Mouse (Mus musculus): ENCODE measurements at regions not wholly inside any gene's neighbourhood (a gene's known extent, or its start where the extent isn't known, plus 50 kb on each side); places are given as distances from the start of the nearest gene placed in this dataset.

DNA sequence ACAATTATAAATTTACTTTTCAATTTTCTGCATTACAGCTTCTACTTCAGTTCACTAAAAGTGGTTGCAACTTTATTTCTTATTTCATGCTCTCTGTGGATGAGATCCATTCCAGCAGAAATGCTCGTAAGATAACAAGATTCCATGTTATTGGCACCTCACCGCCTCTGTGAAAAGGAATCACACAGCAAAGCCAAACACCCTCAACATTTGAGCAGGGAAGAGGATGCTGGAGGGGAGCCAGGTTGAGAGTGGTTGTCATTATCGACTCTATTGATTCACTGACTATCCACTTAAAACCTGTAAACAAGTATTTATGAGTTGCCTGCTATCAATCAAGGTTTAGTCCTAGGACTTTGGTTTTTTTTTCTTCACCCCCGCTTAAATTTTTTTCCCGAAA is 261.1 kb upstream of the Ccdc54 start:
- DNase-seq (ENCODE audit: low read depth) = no peak

- DNase-seq (ENCODE audit: low read depth) = no peak
Observed at GRCm38 (mm10) chr16:50847693-50848092, 256.7 kb upstream of the Ccdc54 start.

GRCm38 (mm10) chr16:50846505-50846904 is 255.6 kb upstream of the Ccdc54 start:
- DNase-seq (ENCODE audit: low read depth) = no peak

DNA sequence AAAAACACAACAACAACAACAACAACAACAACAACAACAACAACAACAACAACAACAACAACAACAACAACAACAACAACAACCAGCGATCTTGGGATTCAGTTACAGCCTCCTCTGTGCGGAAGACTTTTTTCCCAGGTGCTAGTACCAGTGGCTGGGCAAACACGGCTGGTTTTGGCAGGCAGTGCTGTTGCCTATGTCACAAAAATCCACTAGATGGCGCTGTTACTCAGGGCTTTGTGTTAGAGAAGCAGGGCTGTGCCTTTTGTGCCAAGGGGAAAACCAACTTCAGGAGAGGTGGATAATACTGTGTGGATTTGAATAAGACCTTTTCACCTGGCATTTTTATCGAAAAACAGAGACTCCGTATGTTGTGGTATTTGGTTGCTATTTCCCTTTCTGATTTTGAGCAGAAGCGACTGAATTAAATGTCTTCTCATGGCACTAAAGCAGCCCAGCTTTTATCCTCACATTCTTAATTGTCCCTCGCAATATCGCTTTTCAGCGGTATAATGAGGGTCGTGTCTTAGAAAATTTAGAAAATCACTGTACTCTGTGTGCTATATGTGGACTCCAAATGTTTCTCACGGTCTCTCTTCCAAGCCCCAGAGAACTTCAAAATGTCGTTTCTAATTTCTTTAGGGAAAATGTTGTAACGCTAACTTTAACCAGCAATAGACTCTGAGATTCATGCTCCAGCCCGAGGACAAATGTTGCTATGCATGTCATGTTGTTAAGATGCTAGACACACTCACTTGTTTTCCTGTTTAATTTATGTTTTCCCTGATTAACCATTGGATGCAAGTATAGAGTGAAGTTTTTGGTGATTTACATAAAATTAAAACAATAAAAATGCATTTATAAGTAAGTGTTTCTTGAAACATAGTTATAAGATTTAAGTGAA is 251.0 kb upstream of the Ccdc54 start:
- DNase-seq (ENCODE audit: low read depth) = peak; percentile 52

GRCm38 (mm10) chr16:50841205-50841604 is 250.3 kb upstream of the Ccdc54 start:
- DNase-seq (ENCODE audit: low read depth) = no peak

- DNase-seq (ENCODE audit: low read depth) = no peak
Observed at GRCm38 (mm10) chr16:50839665-50840064, 248.7 kb upstream of the Ccdc54 start.

- no peak for DNase-seq (ENCODE audit: low read depth)
Observed at GRCm38 (mm10) chr16:50837416-50837815, 246.5 kb upstream of the Ccdc54 start.

- DNase-seq (ENCODE audit: low read depth) = no peak
Observed at GRCm38 (mm10) chr16:50836457-50836856, 245.5 kb upstream of the Ccdc54 start.

DNA sequence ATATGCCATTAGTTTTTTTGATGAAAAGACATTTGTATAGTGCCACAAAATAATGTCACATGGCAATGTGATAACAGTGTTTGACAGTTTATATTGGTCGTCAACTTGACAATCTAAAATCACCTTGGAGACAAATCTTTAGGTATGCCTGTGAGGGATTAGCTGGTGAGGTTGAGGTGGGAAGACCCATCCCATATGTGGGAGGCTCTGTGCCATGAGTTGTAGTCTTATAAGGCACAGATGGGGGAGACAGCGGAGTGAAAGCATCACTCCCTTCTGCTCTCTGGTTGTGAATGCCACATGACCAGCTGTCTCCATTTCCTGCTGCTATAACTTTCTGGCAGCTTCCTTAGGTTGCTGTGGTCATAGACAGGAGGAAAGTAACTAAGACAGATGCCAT is 242.4 kb upstream of the Ccdc54 start:
- no peak for DNase-seq (ENCODE audit: low read depth)

- no peak for DNase-seq (ENCODE audit: low read depth)
Observed at GRCm38 (mm10) chr16:50822352-50822751, 231.4 kb upstream of the Ccdc54 start.

DNA sequence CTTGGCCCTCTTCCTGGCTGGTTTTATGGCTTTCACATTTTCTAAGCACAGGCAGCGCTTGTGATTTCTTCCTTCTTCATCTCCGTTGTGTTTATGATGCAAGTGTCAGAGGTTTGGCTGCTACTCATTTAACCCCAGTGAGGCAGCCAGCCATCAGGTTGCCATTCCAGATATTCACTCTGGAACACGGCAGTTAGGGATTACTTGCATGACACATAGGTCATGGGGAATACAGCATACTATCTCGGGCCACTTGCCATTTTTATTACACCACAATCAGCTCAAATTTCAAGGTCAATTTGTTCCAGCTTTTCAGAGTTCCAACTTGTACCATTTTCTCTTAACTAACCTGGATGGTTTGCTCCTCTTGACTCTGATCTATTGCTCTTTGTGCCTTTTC is 223.7 kb upstream of the Ccdc54 start:
- DNase-seq (ENCODE audit: low read depth) = no peak

DNA sequence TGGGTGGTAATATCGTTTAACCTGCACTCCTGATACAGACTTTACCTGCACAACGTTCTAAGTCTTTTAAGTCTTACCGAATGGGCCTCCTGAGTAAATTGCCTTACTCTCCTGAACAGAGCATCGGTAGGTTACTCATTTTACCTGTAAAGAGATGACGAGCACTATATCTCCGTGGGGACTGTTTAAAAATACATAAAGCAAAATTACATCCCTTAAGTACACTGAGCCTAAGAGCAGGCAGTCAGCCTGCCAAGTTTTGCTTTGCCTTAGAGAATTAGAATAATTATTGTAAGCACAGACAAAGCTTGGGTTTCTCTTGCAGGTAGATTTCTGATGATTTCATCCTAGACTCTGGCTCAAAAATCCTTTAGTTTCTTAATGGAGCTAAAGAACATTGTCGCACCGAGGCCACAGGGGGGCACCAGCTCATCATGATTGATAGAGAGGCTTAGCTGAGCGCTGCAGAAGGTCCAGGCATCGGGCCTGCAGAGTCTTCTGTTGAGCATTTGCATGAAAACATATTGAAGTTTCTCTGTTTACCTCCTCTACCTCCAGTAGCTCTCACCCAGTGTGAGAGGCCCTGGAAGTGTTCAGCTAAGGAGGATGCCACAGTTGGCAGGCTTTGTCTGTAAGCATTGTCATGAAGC is 208.3 kb upstream of the Ccdc54 start:
- DNase-seq (ENCODE audit: low read depth) = peak; percentile 14

- DNase-seq (ENCODE audit: low read depth) = no peak
Observed at GRCm38 (mm10) chr16:50798095-50798494, 207.1 kb upstream of the Ccdc54 start.

DNA sequence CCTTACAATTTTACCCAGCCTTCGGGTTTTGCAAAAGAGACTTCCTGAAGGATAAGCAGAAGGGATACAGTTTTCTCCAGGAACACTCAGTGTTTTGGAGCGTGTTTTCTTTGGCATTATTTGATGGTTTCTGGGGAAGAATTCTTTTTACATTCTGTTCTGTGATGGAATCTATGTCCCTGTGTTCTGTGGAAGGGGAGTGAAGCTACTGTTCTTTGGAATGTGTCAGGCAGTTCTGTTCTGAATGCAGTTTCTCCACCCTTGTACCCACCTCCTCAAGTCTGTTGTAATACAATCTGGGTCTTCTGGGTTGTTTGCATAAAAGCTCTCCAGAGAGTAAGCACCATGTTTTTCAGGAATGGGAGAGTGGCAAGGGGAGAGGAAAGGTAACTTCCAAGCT is 202.0 kb upstream of the Ccdc54 start:
- DNase-seq (ENCODE audit: low read depth) = no peak

DNA sequence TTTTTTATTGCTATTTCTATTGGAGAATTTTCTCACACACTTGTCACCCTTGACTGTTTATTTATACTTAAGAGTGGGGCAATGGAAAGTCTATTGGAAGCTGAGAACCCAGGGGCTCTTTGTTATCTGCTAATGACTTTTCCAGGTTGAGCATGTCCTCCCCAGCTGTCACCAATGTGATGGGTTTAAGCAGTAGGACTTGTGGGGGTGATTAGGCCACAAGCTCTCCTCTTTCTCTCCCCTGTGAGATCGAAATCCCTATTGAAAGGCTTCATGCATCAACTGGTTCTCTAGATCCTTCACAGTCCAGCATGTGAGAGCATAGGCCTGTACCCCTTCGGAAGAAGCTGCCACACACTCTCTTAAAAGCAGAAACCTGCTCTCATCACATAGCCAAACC is 201.6 kb upstream of the Ccdc54 start:
- no peak for DNase-seq (ENCODE audit: low read depth)

- no peak for DNase-seq (ENCODE audit: low read depth)
Observed at GRCm38 (mm10) chr16:50788702-50789101, 197.7 kb upstream of the Ccdc54 start.

DNA sequence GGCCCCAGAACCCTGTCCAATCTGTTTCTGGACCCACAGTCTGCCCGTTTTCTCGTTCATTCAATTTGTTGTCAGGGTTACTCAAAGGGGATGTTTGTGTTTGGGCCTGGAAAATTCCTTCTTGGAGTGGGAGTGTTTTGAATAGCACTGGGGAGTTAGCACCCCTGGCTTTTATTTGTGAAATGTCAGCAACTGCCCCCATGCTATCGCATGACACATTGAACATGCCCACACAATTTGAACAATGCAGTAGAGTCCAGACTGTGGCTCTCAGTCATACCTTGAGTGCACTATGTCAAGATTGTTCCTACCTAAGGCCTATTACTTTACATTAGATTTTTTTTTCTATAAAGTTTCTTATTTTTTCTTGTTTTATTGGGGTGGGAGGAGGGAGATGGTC is 195.2 kb upstream of the Ccdc54 start:
- DNase-seq (ENCODE audit: low read depth) = no peak

DNA sequence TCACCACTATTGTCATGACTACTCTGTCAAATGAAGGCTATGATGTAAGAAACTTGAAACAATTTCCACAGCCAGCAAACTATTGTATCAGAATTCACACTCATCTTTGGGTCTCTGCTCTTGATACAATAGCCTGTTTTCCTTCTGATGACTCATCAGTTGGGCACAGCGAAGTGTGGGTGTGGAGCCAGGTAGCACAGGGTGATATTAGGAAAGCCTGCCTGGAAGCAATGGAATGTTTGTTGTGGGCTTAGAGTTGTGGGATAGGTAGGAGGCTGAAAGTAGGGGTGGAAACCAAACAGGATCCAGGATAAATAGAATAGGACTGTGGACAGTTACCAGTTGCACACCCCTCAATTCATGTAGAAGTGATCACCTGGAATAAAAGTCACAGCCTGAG is 194.4 kb upstream of the Ccdc54 start:
- DNase-seq (ENCODE audit: low read depth) = no peak

DNA sequence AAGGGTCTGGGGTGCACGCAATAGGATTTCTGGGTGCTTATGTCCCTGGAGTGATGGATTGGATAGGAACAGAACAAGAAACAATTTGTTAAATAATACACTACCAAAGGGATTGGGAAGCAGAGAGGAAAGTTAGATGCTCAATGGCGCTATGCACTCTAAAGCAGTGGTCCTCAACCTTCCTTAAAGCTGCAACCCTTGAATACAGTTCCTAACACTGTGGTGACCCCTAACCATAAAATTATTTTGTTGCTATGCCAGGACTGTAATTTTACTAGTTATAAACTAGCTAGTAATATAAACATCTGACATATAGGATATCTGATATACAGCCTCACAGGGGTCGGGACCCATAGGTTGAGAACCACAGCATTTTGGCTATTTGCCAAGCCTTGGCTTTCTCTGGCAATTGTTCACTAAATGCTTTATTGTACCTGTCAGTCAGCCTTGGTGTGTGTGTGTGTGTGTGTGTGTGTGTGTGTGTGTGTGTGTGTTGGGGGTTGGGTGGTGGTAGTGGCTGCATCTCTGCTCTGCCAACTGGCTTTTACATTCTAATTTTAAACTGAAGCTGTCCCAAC is 193.8 kb upstream of the Ccdc54 start:
- no peak for DNase-seq (ENCODE audit: low read depth)

DNA sequence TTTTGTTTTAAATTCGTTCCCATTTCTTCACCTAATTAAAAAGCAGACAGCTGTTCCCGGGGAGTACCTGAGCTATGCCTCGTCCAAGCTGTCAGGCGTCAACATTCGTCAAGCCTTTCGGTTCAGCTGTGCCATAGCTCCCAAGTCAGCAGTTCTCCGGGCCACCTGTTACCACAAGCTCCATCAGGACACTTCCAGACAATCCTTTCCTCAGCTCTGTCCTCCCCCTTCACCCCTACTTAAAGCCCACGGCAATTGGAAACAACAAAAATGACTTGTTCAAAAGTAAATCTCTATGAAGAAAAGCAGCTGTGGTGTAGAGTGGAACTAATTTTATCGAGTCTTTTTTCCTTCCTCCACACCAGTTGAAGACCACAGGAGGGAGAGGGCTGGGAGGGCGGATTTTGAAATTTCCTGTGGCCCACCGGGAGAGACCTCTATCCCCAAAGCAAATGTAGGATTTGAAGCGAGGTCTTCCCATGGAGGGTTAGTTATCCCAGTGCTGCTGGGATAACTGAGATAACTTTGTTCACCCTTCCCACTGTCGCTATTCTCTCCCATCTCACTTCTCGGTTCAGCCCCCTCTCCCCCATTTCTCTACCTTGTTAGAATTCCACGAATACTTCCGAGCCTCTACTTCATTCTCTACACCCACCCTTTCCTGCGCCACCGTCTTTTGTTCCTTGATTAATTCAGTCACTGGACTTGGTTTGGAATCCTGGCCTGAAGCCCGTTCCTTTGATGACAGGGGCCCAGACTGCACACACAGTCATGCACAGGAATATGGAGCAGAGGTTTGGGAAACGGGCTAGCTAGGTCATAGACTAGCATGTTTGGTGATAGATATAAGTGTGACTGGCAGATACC is 193.1 kb upstream of the Ccdc54 start:
- no peak for DNase-seq (ENCODE audit: low read depth)

- no peak for DNase-seq (ENCODE audit: low read depth)
Observed at GRCm38 (mm10) chr16:50783240-50783639, 192.3 kb upstream of the Ccdc54 start.
